Mouse (Mus musculus): ENCODE data around the gene Usf1. TPM values are rescaled to one million over a fixed set of nuclear protein-coding genes. Genes with fewer than 3 reads are reported as not detected.

Usf1 gene
- polyA plus RNA-seq, 1 experiment: 98.8 TPM

GRCm38 (mm10) chr1:171463133-171463532, 52.0 kb downstream of the Usf1 start:
- TF ChIP-seq POLR2A (IDR thresholded peaks at IDR 0.05; ENCODE audit: borderline replicate concordance, low read depth, low read length) (no peak), CTCF (IDR thresholded peaks at IDR 0.05; ENCODE audit: low read depth, low read length) (no peak)
- H3K4me3 ChIP-seq (ENCODE audit: insufficient read depth, low read length): no peak overlapping the region
- H3K4me1 ChIP-seq (ENCODE audit: control insufficient read depth, insufficient read depth, low read length): peaks cover 30% of the 10 kb centered on the region
- no peak overlapping the region for H3K27ac ChIP-seq (ENCODE audit: insufficient read depth, low read depth, low read length)

- no peak for TF ChIP-seq CTCF (IDR thresholded peaks at IDR 0.05; ENCODE audit: low read depth, low read length)
- no peak for TF ChIP-seq POLR2A (IDR thresholded peaks at IDR 0.05; ENCODE audit: borderline replicate concordance, low read depth, low read length)
- peak overlapping the region; percentile 79 for H3K27ac ChIP-seq (ENCODE audit: insufficient read depth, low read depth, low read length)
- peaks cover 32% of the 10 kb centered on the region for H3K4me1 ChIP-seq (ENCODE audit: control insufficient read depth, insufficient read depth, low read length)
- H3K4me3 ChIP-seq (ENCODE audit: insufficient read depth, low read length): 0 out of 2 replicates have a peak overlapping the region, but pooled peaks have one; percentile 7
These were observed 54.8 kb downstream of the Usf1 start for GRCm38 (mm10) chr1:171465749-171466412.

- H3K27ac ChIP-seq (ENCODE audit: insufficient read depth, low read depth, low read length): peak overlapping the region; percentile 92
- TF ChIP-seq POLR2A (IDR thresholded peaks at IDR 0.05; ENCODE audit: borderline replicate concordance, low read depth, low read length): no peak
- TF ChIP-seq CTCF (IDR thresholded peaks at IDR 0.05; ENCODE audit: low read depth, low read length): no peak
- H3K4me3 ChIP-seq (ENCODE audit: insufficient read depth, low read length): peak overlapping the region; percentile 44
- peaks cover 39% of the 10 kb centered on the region for H3K4me1 ChIP-seq (ENCODE audit: control insufficient read depth, insufficient read depth, low read length)
These were observed 55.5 kb downstream of the Usf1 start for GRCm38 (mm10) chr1:171466565-171466964.

Other genes starting within 250 kb of the Usf1 start
- 120 and 145 TPM in 2 replicates for gene Pcp4l1, start 215.0 kb upstream of the Usf1 start, polyA plus RNA-seq (2012; ENCODE audit: insufficient read depth, insufficient read length, missing spikeins)
- gene Nr1i3, start 197.3 kb upstream of the Usf1 start, polyA plus RNA-seq (2012; ENCODE audit: insufficient read depth, insufficient read length, missing spikeins): not detected in 2 replicates
- gene Tomm40l, start 188.8 kb upstream of the Usf1 start, polyA plus RNA-seq (2012; ENCODE audit: insufficient read depth, insufficient read length, missing spikeins): 25.8 and 27.3 TPM in 2 replicates
- not detected in 2 replicates for gene Apoa2, start 186.3 kb upstream of the Usf1 start, polyA plus RNA-seq (2012; ENCODE audit: insufficient read depth, insufficient read length, missing spikeins)
- gene Fcer1g, start 176.9 kb upstream of the Usf1 start, polyA plus RNA-seq (2012; ENCODE audit: insufficient read depth, insufficient read length, missing spikeins): 3,398 and 3,733 TPM in 2 replicates
- 0.21 TPM in 1 of 2 replicates, not detected in the other for gene Adamts4, start 160.9 kb upstream of the Usf1 start, polyA plus RNA-seq (2012; ENCODE audit: insufficient read depth, insufficient read length, missing spikeins)
- 122 and 131 TPM in 2 replicates for gene Ndufs2, start 159.9 kb upstream of the Usf1 start, polyA plus RNA-seq (2012; ENCODE audit: insufficient read depth, insufficient read length, missing spikeins)
- gene B4galt3, start 141.0 kb upstream of the Usf1 start, polyA plus RNA-seq (2012; ENCODE audit: insufficient read depth, insufficient read length, missing spikeins): 40.4 and 46.1 TPM in 2 replicates
- 28.1 and 38.1 TPM in 2 replicates for gene Ppox, start 130.1 kb upstream of the Usf1 start, polyA plus RNA-seq (2012; ENCODE audit: insufficient read depth, insufficient read length, missing spikeins)
- gene Usp21, start 123.3 kb upstream of the Usf1 start, polyA plus RNA-seq (2012; ENCODE audit: insufficient read depth, insufficient read length, missing spikeins): 45.1 and 53.8 TPM in 2 replicates
- 97.2 and 100 TPM in 2 replicates for gene Ufc1, start 116.3 kb upstream of the Usf1 start, polyA plus RNA-seq (2012; ENCODE audit: insufficient read depth, insufficient read length, missing spikeins)
- 34.3 and 43.5 TPM in 2 replicates for gene Dedd, start 82.2 kb upstream of the Usf1 start, polyA plus RNA-seq (2012; ENCODE audit: insufficient read depth, insufficient read length, missing spikeins)
- gene Nit1, start 65.7 kb upstream of the Usf1 start, polyA plus RNA-seq (2012; ENCODE audit: insufficient read depth, insufficient read length, missing spikeins): 31.9 and 34.7 TPM in 2 replicates
- gene Pfdn2, start 65.6 kb upstream of the Usf1 start, polyA plus RNA-seq (2012; ENCODE audit: insufficient read depth, insufficient read length, missing spikeins): 64.4 and 74.8 TPM in 2 replicates
- not detected in 2 replicates for gene Klhdc9, start 50.5 kb upstream of the Usf1 start, polyA plus RNA-seq (2012; ENCODE audit: insufficient read depth, insufficient read length, missing spikeins)
- 9.7 and 11.5 TPM in 2 replicates for gene Nectin4, start 41.2 kb upstream of the Usf1 start, polyA plus RNA-seq (2012; ENCODE audit: insufficient read depth, insufficient read length, missing spikeins)
- gene Arhgap30, start 22.4 kb upstream of the Usf1 start, polyA plus RNA-seq (2012; ENCODE audit: insufficient read depth, insufficient read length, missing spikeins): 178 and 182 TPM in 2 replicates
- gene Tstd1, start 7.6 kb downstream of the Usf1 start, polyA plus RNA-seq (2012; ENCODE audit: insufficient read depth, insufficient read length, missing spikeins): 7.7 and 16.7 TPM in 2 replicates
- 5.9 and 6.6 TPM in 2 replicates for gene F11r, start 26.2 kb downstream of the Usf1 start, polyA plus RNA-seq (2012; ENCODE audit: insufficient read depth, insufficient read length, missing spikeins)
- gene Alyref2, start 92.2 kb downstream of the Usf1 start, polyA plus RNA-seq (2012; ENCODE audit: insufficient read depth, insufficient read length, missing spikeins): 6.2 and 11.1 TPM in 2 replicates
- not detected in 2 replicates for gene Itln1, start 124.0 kb downstream of the Usf1 start, polyA plus RNA-seq (2012; ENCODE audit: insufficient read depth, insufficient read length, missing spikeins)
- gene Cd244a, start 147.9 kb downstream of the Usf1 start, polyA plus RNA-seq (2012; ENCODE audit: insufficient read depth, insufficient read length, missing spikeins): 1.3 and 2.4 TPM in 2 replicates
- 249 and 274 TPM in 2 replicates for gene Ly9, start 196.1 kb downstream of the Usf1 start, polyA plus RNA-seq (2012; ENCODE audit: insufficient read depth, insufficient read length, missing spikeins)
- gene Slamf7, start 241.7 kb downstream of the Usf1 start, polyA plus RNA-seq (2012; ENCODE audit: insufficient read depth, insufficient read length, missing spikeins): 177 and 179 TPM in 2 replicates